In genomic region chr6:38433261-38434033, GRCm38 (mm10) we compare ENCODE assay signal across 8 mouse cellular contexts. TPM values are rescaled to one million over a fixed set of nuclear protein-coding genes. Genes with fewer than 3 reads are reported as not detected.
DNase-seq lines count a peak whose midpoint lies in the region; ATAC-seq and TF ChIP-seq lines count a peak whose summit lies in the region.

Gene Ubn2 (plus strand): TSS chr6:38433950.

- peak; percentile 98 for DNase-seq in MN1 (ENCODE audit: low spot score)
- DNase-seq in cerebellum, adult 9-10 months: peak; percentile 99
- DNase-seq in hindbrain, embryonic 10.5 days (ENCODE audit: low spot score): peak; percentile 99
- DNase-seq in layer of hippocampus, adult 9-11 months: peak; percentile 99
- DNase-seq in lung, postnatal 0 days (ENCODE audit: low spot score): peak; percentile 100
- peak; percentile 95 for DNase-seq in ovary, postnatal 14 days (ENCODE audit: low spot score)
- peak; percentile 99 for DNase-seq in thymus, postnatal 14 days

- peak within 1 kb of the TSS; percentile 85 for H3K9ac ChIP-seq in lung, postnatal 0 days (replicated peaks; ENCODE audit: low read depth)

- peak within 1 kb of the TSS; percentile 98 for H3K27ac ChIP-seq in hindbrain, embryonic 10.5 days
- H3K27ac ChIP-seq in lung, postnatal 0 days (ENCODE audit: low read length): peak within 1 kb of the TSS; percentile 99

- ATAC-seq in frontal cortex, adult (ENCODE audit: low TSS enrichment): peak; percentile 92
- peak; percentile 97 for ATAC-seq in lung, postnatal 0 days

- no peak for TF ChIP-seq EP300 in lung, postnatal 0 days (IDR thresholded peaks at IDR 0.05)

- H3K4me3 ChIP-seq in hindbrain, embryonic 10.5 days: peak within 1 kb of the TSS; percentile 98
- peak within 1 kb of the TSS; percentile 93 for H3K4me3 ChIP-seq in lung, postnatal 0 days (ENCODE audit: low read depth, low read length)

- no peaks in the 10 kb centered on the region for H3K27me3 ChIP-seq in hindbrain, embryonic 10.5 days (ENCODE audit: insufficient read depth, poor library complexity, severe bottlenecking)
- no peaks in the 10 kb centered on the region for H3K27me3 ChIP-seq in lung, postnatal 0 days (replicated peaks; ENCODE audit: insufficient read depth, low read length)

- no peaks in the 10 kb centered on the region for H3K9me3 ChIP-seq in hindbrain, embryonic 10.5 days
- H3K9me3 ChIP-seq in lung, postnatal 0 days (ENCODE audit: low read length): no peaks in the 10 kb centered on the region

- no peaks in the 10 kb centered on the region for H3K36me3 ChIP-seq in hindbrain, embryonic 10.5 days
- no peaks in the 10 kb centered on the region for H3K36me3 ChIP-seq in lung, postnatal 0 days (ENCODE audit: insufficient read depth, low read length)

- peak within 1 kb of the TSS; percentile 84 for H3K4me2 ChIP-seq in lung, postnatal 0 days (replicated peaks; ENCODE audit: low read depth, low read length)

- H3K4me1 ChIP-seq in hindbrain, embryonic 10.5 days (replicated peaks): peaks cover 15% of the 10 kb centered on the region
- peaks cover 4% of the 10 kb centered on the region; the same call in 1 of the 2 replicates for H3K4me1 ChIP-seq in lung, postnatal 0 days (ENCODE audit: insufficient read depth, low read depth, low read length)

- 0 out of 2 replicates have a peak, but pooled peaks have one; percentile 4 for TF ChIP-seq CTCF in lung, postnatal 0 days (IDR thresholded peaks at IDR 0.05)

- WGBS in hindbrain, embryonic 10.5 days: under 1% methylated on average over 64 of the region's 64 CpGs
- WGBS in lung, postnatal 0 days: under 1% methylated on average over 61 of the region's 64 CpGs

RNA-seq across cellular contexts. Expression of gene Ubn2, which starts in this region (rescaled TPM):
- 15.4 and 16.6 TPM in 2 replicates for polyA plus RNA-seq in hindbrain, embryonic 10.5 days (2016; fragmentation: Nextera tagmentation; extraction: Ambion mirVana)
- 6.9 and 10.8 TPM in 2 replicates for polyA plus RNA-seq in lung, postnatal 0 days (2015; fragmentation: Nextera tagmentation; extraction: Ambion mirVana)

Comparison
In these comparisons a context has a peak if more than half of its experiments do, and no peak if none do; other contexts are left out.
1. Peak in every context shown above with its lines: DNase-seq, ATAC-seq, H3K4me3 ChIP-seq and H3K27ac ChIP-seq.